ENCODE assay signal across 13 mouse cellular contexts in the genomic region with DNA sequence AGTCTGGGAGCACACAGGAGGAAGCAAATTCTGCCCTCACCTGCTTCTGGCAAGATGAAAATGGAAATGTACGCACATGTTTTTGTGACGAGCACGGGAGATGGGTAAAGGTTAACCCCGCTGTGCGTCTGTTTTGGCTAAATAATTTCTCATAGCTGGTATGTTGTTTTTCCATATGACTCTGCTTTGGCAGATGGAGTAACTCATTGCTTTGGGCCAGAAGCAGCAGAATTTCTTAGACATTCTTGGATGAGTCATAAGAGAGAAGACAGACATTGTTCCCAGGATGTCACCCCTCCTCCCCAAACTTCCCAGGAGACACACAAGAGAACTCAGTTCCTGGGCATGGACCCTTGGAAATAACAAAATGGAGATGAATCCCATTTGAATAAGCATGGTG.
DNase-seq lines count a peak whose midpoint lies in the region.
"Had no signal": no experiment of that assay in that cellular context is flagged by ENCODE, and none has a peak within 500 bp of the region (broad histone marks: within the 10 kb centered on the region; RNA-seq: fewer than 3 reads in every experiment).

No protein-coding gene starts in this region.

- DNase-seq in cerebellum, adult 9-10 months, result peak; percentile 30
- DNase-seq in cerebellum, postnatal 36 days, result no peak
- peak; percentile 72 for DNase-seq in heart, adult 11 months
- DNase-seq in heart, postnatal 4 days, result no peak
- peak; percentile 53 for DNase-seq in right cerebral cortex, adult 18-20 months
- DNase-seq in right cerebral cortex, postnatal 4 days, result no peak
- peak; percentile 38 for DNase-seq in telencephalon, adult 2 months (ENCODE audit: low read depth, low spot score)
- DNase-seq in embryo, embryonic 10 days (ENCODE audit: low spot score), result no peak
- DNase-seq: adrenal gland, postnatal 36 days; cerebellum, postnatal 25 days; gastrocnemius, postnatal 14 days; lung, postnatal 10 days; thymus, postnatal 4 days had no signal

Comparison
In these comparisons a context has a peak if more than half of its experiments do, and no peak if none do; other contexts are left out.
1. DNase-seq: peak in cerebellum, adult 9-10 months (single experiment), heart, adult 11 months (single experiment), right cerebral cortex, adult 18-20 months (single experiment) and telencephalon, adult 2 months (single experiment); none in cerebellum, postnatal 36 days (0 of 2), heart, postnatal 4 days (single experiment), right cerebral cortex, postnatal 4 days (single experiment) and embryo, embryonic 10 days (single experiment).